Mouse (Mus musculus) Patski (cell line): ENCODE measurements at regions not wholly inside any gene's neighbourhood (a gene's known extent, or its start where the extent isn't known, plus 50 kb on each side); places are given as distances from the start of the nearest gene placed in this dataset.

ENCODE experiments used
- ATAC-seq: fragments of 100-300 bp; one replicate; pipeline ENCODE4 v1.8.0; 2021
- CTCF ChIA-PET: fragments of 350-600 bp; sonication (Branson Sonifier 250); formaldehyde crosslinking; loops from one replicate; lab custom pipeline; 2022; ENCODE audit warnings: inconsistent platforms; lab: Charles Lee
- POLR2A ChIA-PET: fragments of 350-600 bp; sonication (Branson Sonifier 250); formaldehyde crosslinking; loops from one replicate; lab custom pipeline; 2022; ENCODE audit warnings: antibody characterized with exemption, inconsistent platforms; lab: Charles Lee
- DNase-seq: peaks from one replicate; pipeline ENCODE4 v3.0.0-alpha.2; 2011; ENCODE audit warnings: low read depth, low spot score
- H3K27me3 ChIP-seq: fragments of 371-371 bp; one replicate; pipeline ENCODE4 v1.5.1; 2021
- CTCF ChIP-seq: fragments of 100-300 bp; IDR thresholded peaks from one replicate; pipeline ENCODE4 v1.5.1; 2021
- in situ Hi-C: fragments of 300-500 bp; cut with MboI; formaldehyde crosslinking; loops from 3 replicates; pipeline ENCODE4 v1.11.1; 2018; ENCODE audit warnings: low pct_unique_long_range_greater_than_20kb, mixed read lengths

DNA sequence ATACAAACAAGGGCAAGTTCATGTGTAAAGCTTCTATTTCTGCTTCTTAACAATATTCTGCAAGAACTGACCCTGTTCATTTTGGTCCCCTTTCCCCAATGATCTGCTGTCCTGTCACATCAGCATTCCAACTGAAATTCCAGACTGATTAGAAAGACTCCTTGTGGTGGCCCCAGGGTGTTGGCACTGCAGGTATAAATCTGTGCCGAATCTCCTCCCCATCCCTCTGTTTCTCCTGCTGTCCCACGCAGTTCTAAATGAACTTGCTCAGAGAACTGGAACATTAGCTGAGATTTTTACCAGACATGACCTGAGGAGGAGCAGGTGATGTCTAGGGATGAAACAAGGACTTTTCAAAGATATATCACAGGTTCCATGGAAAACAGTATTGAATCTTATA lies 467.7 kb downstream of the Pdha2 start:
- no peaks in the 10 kb centered on the region for H3K27me3 ChIP-seq
- TF ChIP-seq CTCF: no peak
- ATAC-seq: no peak
- ChIA-PET CTCF (no interaction called here), POLR2A (no interaction called here)
- in situ Hi-C loops: no loop called here
- no peak for DNase-seq

DNA sequence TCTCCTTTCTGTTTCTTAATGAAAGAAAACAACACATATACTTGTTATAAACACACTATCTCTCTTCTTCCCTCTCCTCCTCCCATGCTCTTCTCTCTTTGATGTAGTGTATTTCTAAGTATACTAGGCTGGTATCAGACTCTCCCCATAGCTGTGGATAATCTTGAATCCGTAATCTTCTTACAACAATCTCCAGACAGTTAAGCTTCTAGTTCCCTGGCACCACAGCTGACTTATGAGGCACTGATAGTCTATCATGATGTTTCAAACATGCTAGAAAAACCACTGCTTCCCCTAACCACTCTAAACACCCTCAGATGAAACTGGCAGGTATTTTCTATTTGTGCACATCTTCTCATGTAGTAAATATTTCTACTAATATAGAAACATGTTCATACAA lies 471.7 kb downstream of the Pdha2 start:
- no peak for DNase-seq
- in situ Hi-C loops: no loop called here
- TF ChIP-seq CTCF: no peak
- CTCF ChIA-PET: interaction anchor here (1.0 kb wide), 1 partner anchor 703 kb away, joined by 3 read pairs; no protein-coding TSS in a partner anchor
- POLR2A ChIA-PET: no interaction called here
- ATAC-seq: no peak
- H3K27me3 ChIP-seq: no peaks in the 10 kb centered on the region

- H3K27me3 ChIP-seq: no peaks in the 10 kb centered on the region
- ATAC-seq: no peak
- in situ Hi-C loops: no loop called here
- ChIA-PET POLR2A (no interaction called here), CTCF (no interaction called here)
- DNase-seq: no peak
- no peak for TF ChIP-seq CTCF
Measured at GRCm38 (mm10) chr3:140738654-140739369, 473.3 kb downstream of the Pdha2 start.

GRCm38 (mm10) chr3:140716896-140717295 lies 495.3 kb downstream of the Pdha2 start:
- ChIA-PET POLR2A (no interaction called here), CTCF (no interaction called here)
- DNase-seq (no peak), ATAC-seq (no peak)
- no peak for TF ChIP-seq CTCF
- H3K27me3 ChIP-seq: no peaks in the 10 kb centered on the region
- in situ Hi-C loops: no loop called here

DNA sequence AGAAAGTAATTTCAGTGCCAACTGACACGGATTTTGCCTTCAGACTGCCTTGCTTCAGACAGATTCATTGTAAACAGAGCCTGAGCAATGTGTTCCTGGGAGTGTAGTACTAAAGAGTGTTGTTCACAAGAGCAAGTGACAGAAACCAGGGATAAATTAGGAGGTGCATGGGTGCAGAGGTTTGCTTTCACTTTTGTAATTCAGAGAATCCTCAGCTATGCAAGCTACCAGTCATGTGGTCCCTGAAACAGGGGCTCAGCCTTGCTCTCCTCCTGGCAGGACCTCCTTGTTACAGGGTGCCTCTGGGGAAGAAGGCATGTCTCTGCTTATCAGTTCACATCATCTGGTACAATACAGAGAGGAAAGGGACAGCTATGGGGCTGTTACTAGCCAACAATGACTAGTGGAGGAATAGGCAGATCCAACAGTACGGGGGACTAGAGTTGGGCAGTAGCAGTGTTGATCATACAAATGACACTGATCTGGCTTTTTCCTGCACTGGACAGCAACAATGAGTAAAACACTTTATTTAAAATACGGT lies 504.5 kb downstream of the Pdha2 start:
- ChIA-PET CTCF (no interaction called here), POLR2A (no interaction called here)
- no peak for ATAC-seq
- TF ChIP-seq CTCF: no peak
- in situ Hi-C loops: no loop called here
- H3K27me3 ChIP-seq: no peaks in the 10 kb centered on the region
- DNase-seq: no peak

DNA sequence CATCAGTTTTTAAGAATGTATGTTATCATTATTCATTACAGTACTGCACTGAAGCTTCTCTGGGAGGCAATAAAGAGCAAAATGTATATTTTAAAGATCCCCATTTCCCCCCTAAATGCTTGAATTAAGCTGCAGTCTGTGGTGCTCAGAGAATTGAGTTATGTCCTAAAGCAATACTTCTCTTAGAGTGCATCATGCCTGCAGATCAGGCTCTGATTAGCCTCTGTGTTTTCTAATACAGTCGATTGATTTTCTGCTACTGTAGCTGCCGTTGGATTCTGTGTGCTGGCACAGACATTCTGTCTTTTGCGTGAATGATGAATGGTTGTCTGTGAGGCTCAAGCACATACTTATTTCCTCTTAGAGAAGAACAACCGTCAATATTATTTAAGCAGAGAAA lies 505.4 kb downstream of the Pdha2 start:
- ChIA-PET CTCF (no interaction called here), POLR2A (no interaction called here)
- DNase-seq (no peak), ATAC-seq (no peak)
- in situ Hi-C loops: no loop called here
- no peak for TF ChIP-seq CTCF
- no peaks in the 10 kb centered on the region for H3K27me3 ChIP-seq

GRCm38 (mm10) chr3:140705536-140705935 lies 506.6 kb downstream of the Pdha2 start:
- ATAC-seq (no peak), DNase-seq (no peak)
- H3K27me3 ChIP-seq: no peaks in the 10 kb centered on the region
- in situ Hi-C loops: no loop called here
- no peak for TF ChIP-seq CTCF
- POLR2A ChIA-PET: no interaction called here
- CTCF ChIA-PET: interaction anchor here (1.6 kb wide), 1 partner anchor 10 kb away, joined by 4 read pairs; no protein-coding TSS in a partner anchor

GRCm38 (mm10) chr3:140702929-140703328 lies 509.2 kb downstream of the Pdha2 start:
- H3K27me3 ChIP-seq: no peaks in the 10 kb centered on the region
- no peak for TF ChIP-seq CTCF
- ATAC-seq (no peak), DNase-seq (no peak)
- ChIA-PET CTCF (no interaction called here), POLR2A (interaction anchor here (0.7 kb wide), 1 partner anchor 81 kb away, joined by 3 read pairs; no protein-coding TSS in a partner anchor)
- in situ Hi-C loops: no loop called here

GRCm38 (mm10) chr3:140702271-140702681 lies 509.9 kb downstream of the Pdha2 start:
- ChIA-PET POLR2A (interaction anchor here (0.7 kb wide), 1 partner anchor 81 kb away, joined by 3 read pairs; no protein-coding TSS in a partner anchor), CTCF (no interaction called here)
- DNase-seq: no peak
- TF ChIP-seq CTCF: no peak
- no peaks in the 10 kb centered on the region for H3K27me3 ChIP-seq
- in situ Hi-C loops: no loop called here
- ATAC-seq: no peak

GRCm38 (mm10) chr3:140697295-140697694 lies 514.9 kb downstream of the Pdha2 start:
- CTCF ChIA-PET: interaction anchor here (0.7 kb wide), 1 partner anchor 346 kb away, joined by 3 read pairs; no protein-coding TSS in a partner anchor
- no peak for ATAC-seq
- in situ Hi-C loops: no loop called here
- TF ChIP-seq CTCF: no peak
- POLR2A ChIA-PET: no interaction called here
- no peaks in the 10 kb centered on the region for H3K27me3 ChIP-seq
- no peak for DNase-seq

- no peaks in the 10 kb centered on the region for H3K27me3 ChIP-seq
- POLR2A ChIA-PET: no interaction called here
- in situ Hi-C loops: no loop called here
- no peak for ATAC-seq
- CTCF ChIA-PET: no interaction called here
- TF ChIP-seq CTCF: no peak
- DNase-seq: no peak
Measured at GRCm38 (mm10) chr3:140682794-140683193, 529.4 kb downstream of the Pdha2 start.
